Mouse (Mus musculus): ENCODE results near the gene Bcat1.

DNA sequence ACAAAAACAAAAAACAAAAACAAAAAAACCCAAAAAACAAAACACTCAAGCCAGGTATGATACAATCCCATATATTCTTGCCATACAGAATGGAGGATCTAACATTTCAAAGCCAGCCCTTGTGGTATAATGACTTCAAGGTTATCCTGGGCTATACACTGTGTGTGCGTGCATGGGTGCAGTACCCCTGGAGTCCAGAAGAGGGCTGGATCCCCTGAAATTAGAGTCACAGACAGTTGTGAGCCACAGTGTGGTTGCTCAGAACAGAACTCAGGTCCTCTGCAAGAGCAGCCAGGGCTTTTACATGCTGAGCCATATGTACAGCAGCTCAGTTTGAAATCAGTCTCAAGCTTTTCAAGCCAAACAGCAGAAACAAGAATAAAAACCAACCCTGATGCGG, 61.0 kb downstream of the Bcat1 start:
- TF ChIP-seq CTCF (IDR thresholded peaks at IDR 0.05; ENCODE audit: control insufficient read depth, insufficient read depth, insufficient read length): no peak
- no peak for TF ChIP-seq MYOD1 (IDR thresholded peaks at IDR 0.05; ENCODE audit: control insufficient read depth, insufficient read length, low read depth)
- TF ChIP-seq MYOG (IDR thresholded peaks at IDR 0.05; ENCODE audit: control insufficient read depth, extremely low read depth, insufficient read length): no peak
- TF ChIP-seq MAX (IDR thresholded peaks at IDR 0.05): no peak
- TF ChIP-seq FOSL1 (IDR thresholded peaks at IDR 0.05; ENCODE audit: insufficient read depth, low read length, poor library complexity, severe bottlenecking): no peak
- no peak for TF ChIP-seq CEBPB (IDR thresholded peaks at IDR 0.05; ENCODE audit: low read depth)
